Mouse (Mus musculus): ENCODE measurements around the gene Zcchc4.

GRCm38 (mm10) chr5:52811056-52811455 lies 35.8 kb downstream of the Zcchc4 start:
- TF ChIP-seq POLR2A (IDR thresholded peaks at IDR 0.05; ENCODE audit: insufficient read length, low read depth) (no peak), TCF12 (IDR thresholded peaks at IDR 0.05; ENCODE audit: insufficient read depth, poor library complexity, severe bottlenecking) (no peak), MAX (IDR thresholded peaks at IDR 0.05; ENCODE audit: low read depth) (no peak), POLR2AphosphoS2 (IDR thresholded peaks at IDR 0.05; ENCODE audit: insufficient read length, low read depth) (no peak), USF1 (IDR thresholded peaks at IDR 0.05; ENCODE audit: low read depth) (no peak), E2F4 (IDR thresholded peaks at IDR 0.05; ENCODE audit: insufficient read depth) (no peak), REST (IDR thresholded peaks at IDR 0.05; ENCODE audit: insufficient read depth, insufficient read length) (no peak), MYOD1 (IDR thresholded peaks at IDR 0.05; ENCODE audit: control insufficient read depth in 1 of 3, insufficient read length in 2 of 3, low read depth in 2 of 3) (no peak), CEBPB (IDR thresholded peaks at IDR 0.05; ENCODE audit: insufficient read depth, poor library complexity, severe bottlenecking) (no peak), MYOG (IDR thresholded peaks at IDR 0.05; ENCODE audit: control insufficient read depth in 1 of 3, insufficient read depth in 1 of 3, insufficient read length in 2 of 3, low read depth in 2 of 3) (no peak), SRF (IDR thresholded peaks at IDR 0.05; ENCODE audit: control insufficient read depth, insufficient read length, low read depth) (no peak)
